Mouse (Mus musculus) liver, adult 2 months (tissue): ENCODE measurements around the gene Stk4.

Experiments used
- CTCF ChIP-seq: fragments of 200-500 bp; IDR thresholded peaks from 2 replicates; pipeline ENCODE4 v1.5.1; 2011; ENCODE audit warnings: low read depth, low read length, control low read depth
- POLR2A ChIP-seq: fragments of 200-500 bp; IDR thresholded peaks from 2 replicates; pipeline ENCODE4 v1.6.1; 2011; ENCODE audit warnings: low read length, control low read depth; ENCODE audit not compliant: insufficient read depth; ENCODE audit errors: extremely low read depth

- TF ChIP-seq CTCF (no peak), POLR2A (no peak)
Observed at GRCm38 (mm10) chr2:164114051-164114450, 43.9 kb downstream of the Stk4 start.
